Mouse (Mus musculus) lung, embryonic 15.5 days (tissue): ENCODE measurements around the gene Hjurp. TPM values are rescaled to one million over a fixed set of nuclear protein-coding genes. Genes with fewer than 3 reads are reported as not detected.
A peak's percentile ranks its signal among the peaks of the same experiment; 100 is the strongest.

Source experiments
- ATAC-seq: fragments of 200-750 bp; cut with Nextera tagmentation; 2 replicates; pipeline ENCODE4 v1.8.0; 2017; ENCODE audit warnings: moderate number of reproducible peaks, borderline replicate concordance; ENCODE audit not compliant: low FRiP score, low TSS enrichment; ENCODE audit errors: extremely low read depth
- H3K27ac ChIP-seq: fragments of 300-500 bp; sonication (generic); 2 replicates; pipeline ENCODE4 v1.5.1; 2015; ENCODE audit warnings: moderate library complexity, mild to moderate bottlenecking, inconsistent platforms
- H3K27me3 ChIP-seq: fragments of 300-500 bp; sonication (generic); 2 replicates; pipeline ENCODE4 v1.6.1; 2015; ENCODE audit warnings: inconsistent platforms
- H3K36me3 ChIP-seq: fragments of 300-500 bp; sonication (generic); 2 replicates; pipeline ENCODE4 v1.6.1; 2015; ENCODE audit warnings: inconsistent platforms
- H3K4me1 ChIP-seq: fragments of 300-500 bp; sonication (generic); 2 replicates; pipeline ENCODE4 v1.6.1; 2015; ENCODE audit warnings: inconsistent platforms
- H3K4me2 ChIP-seq: fragments of 300-500 bp; sonication (generic); 2 replicates; pipeline ENCODE4 v1.6.1; 2015; ENCODE audit warnings: inconsistent platforms, mild to moderate bottlenecking, moderate library complexity
- H3K4me3 ChIP-seq: fragments of 300-500 bp; sonication (generic); 2 replicates; pipeline ENCODE4 v1.5.1; 2015; ENCODE audit warnings: mild to moderate bottlenecking, inconsistent platforms
- H3K9ac ChIP-seq: fragments of 300-500 bp; sonication (generic); 2 replicates; pipeline ENCODE4 v1.6.1; 2015; ENCODE audit warnings: inconsistent platforms
- H3K9me3 ChIP-seq: fragments of 300-500 bp; sonication (generic); 2 replicates; pipeline ENCODE4 v1.6.1; 2016; ENCODE audit warnings: inconsistent platforms
- WGBS: fragments of 180-500 bp; shearing (Covaris S2); methylation state at CpG from one replicate; pipeline ENCODE4 v1.1.7; 2015; 5-methylcytosine and 5-hydroxymethylcytosine counted together
- polyA plus RNA-seq: library from polyadenylated mRNA; unstranded; fragments of >200 nt; fragmentation: Nextera tagmentation; extraction: Ambion mirVana; gene quantifications from 2 replicates; pipeline ENCODE4 v1.2.1, GENCODE M21; 2015

Hjurp gene
- polyA plus RNA-seq, 1 experiment from 2014 or later: 198 TPM

- H3K27ac ChIP-seq: no peak overlapping the region
- peaks cover 21% of the 10 kb centered on the region for H3K9me3 ChIP-seq
- H3K4me3 ChIP-seq: no peak overlapping the region
- no peak overlapping the region for H3K4me2 ChIP-seq
- 70% methylated on average over 4 of the region's 4 CpGs for WGBS
- H3K9ac ChIP-seq: no peak overlapping the region
- no peaks in the 10 kb centered on the region for H3K4me1 ChIP-seq
- H3K27me3 ChIP-seq: no peaks in the 10 kb centered on the region
- peak; percentile 10; the same call in 1 of the 2 replicates for ATAC-seq
- no peaks in the 10 kb centered on the region for H3K36me3 ChIP-seq
Observed at GRCm38 (mm10) chr1:88296171-88296920, 18.9 kb upstream of the Hjurp start.

- H3K9me3 ChIP-seq: peaks cover 17% of the 10 kb centered on the region; the same call in 1 of the 2 replicates
Observed at GRCm38 (mm10) chr1:88294650-88295049, 17.2 kb upstream of the Hjurp start.

GRCm38 (mm10) chr1:88292057-88292456 lies 14.6 kb upstream of the Hjurp start:
- no peak overlapping the region for H3K27ac ChIP-seq
- H3K27me3 ChIP-seq: no peaks in the 10 kb centered on the region
- ATAC-seq: no peak
- H3K4me2 ChIP-seq: no peak overlapping the region
- no peaks in the 10 kb centered on the region for H3K36me3 ChIP-seq
- 52% methylated on average over 2 of the region's 2 CpGs for WGBS
- H3K4me3 ChIP-seq: no peak overlapping the region
- peaks cover 12% of the 10 kb centered on the region; the same call in 1 of the 2 replicates for H3K9me3 ChIP-seq
- no peaks in the 10 kb centered on the region for H3K4me1 ChIP-seq
- no peak overlapping the region for H3K9ac ChIP-seq

More at GRCm38 (mm10) chr1:88294650-88295049, 17.2 kb upstream of the Hjurp start:
- ATAC-seq: no peak
- Histone ChIP-seq H3K4me2 (no peak overlapping the region), H3K4me1 (no peaks in the 10 kb centered on the region), H3K4me3 (no peak overlapping the region), H3K27ac (no peak overlapping the region), H3K27me3 (no peaks in the 10 kb centered on the region), H3K9ac (no peak overlapping the region), H3K36me3 (no peaks in the 10 kb centered on the region)
- 18% methylated on average over 1 of the region's 1 CpGs for WGBS

GRCm38 (mm10) chr1:88291409-88292005 lies 14.1 kb upstream of the Hjurp start:
- H3K4me3 ChIP-seq: no peak overlapping the region
- H3K4me1 ChIP-seq: no peaks in the 10 kb centered on the region
- H3K27ac ChIP-seq: no peak overlapping the region
- no peaks in the 10 kb centered on the region for H3K36me3 ChIP-seq
- no peaks in the 10 kb centered on the region for H3K27me3 ChIP-seq
- ATAC-seq: no peak
- no peak overlapping the region for H3K9ac ChIP-seq
- peaks cover 12% of the 10 kb centered on the region; the same call in 1 of the 2 replicates for H3K9me3 ChIP-seq
- H3K4me2 ChIP-seq: no peak overlapping the region
- 55% methylated on average over 3 of the region's 3 CpGs for WGBS

GRCm38 (mm10) chr1:88290511-88290910 lies 13.1 kb upstream of the Hjurp start:
- H3K4me2 ChIP-seq: no peak overlapping the region
- H3K27ac ChIP-seq: no peak overlapping the region
- H3K4me1 ChIP-seq: no peaks in the 10 kb centered on the region
- 58% methylated on average over 1 of the region's 1 CpGs for WGBS
- H3K27me3 ChIP-seq: no peaks in the 10 kb centered on the region
- H3K9me3 ChIP-seq: peaks cover 12% of the 10 kb centered on the region; the same call in 1 of the 2 replicates
- no peak overlapping the region for H3K4me3 ChIP-seq
- ATAC-seq: no peak
- no peak overlapping the region for H3K9ac ChIP-seq
- H3K36me3 ChIP-seq: no peaks in the 10 kb centered on the region

- Histone ChIP-seq H3K27me3 (no peaks in the 10 kb centered on the region), H3K4me3 (no peak overlapping the region), H3K4me2 (no peak overlapping the region), H3K27ac (no peak overlapping the region), H3K9ac (no peak overlapping the region), H3K9me3 (peaks cover 13% of the 10 kb centered on the region; the same call in 1 of the 2 replicates), H3K4me1 (no peaks in the 10 kb centered on the region), H3K36me3 (no peaks in the 10 kb centered on the region)
- ATAC-seq: no peak
- WGBS: 38% methylated on average over 4 of the region's 4 CpGs
Observed at GRCm38 (mm10) chr1:88289917-88290316, 12.5 kb upstream of the Hjurp start.

GRCm38 (mm10) chr1:88289152-88289551 lies 11.7 kb upstream of the Hjurp start:
- Histone ChIP-seq H3K9ac (no peak overlapping the region), H3K27me3 (no peaks in the 10 kb centered on the region), H3K27ac (no peak overlapping the region), H3K4me3 (no peak overlapping the region), H3K36me3 (no peaks in the 10 kb centered on the region), H3K9me3 (peaks cover 11% of the 10 kb centered on the region; the same call in 1 of the 2 replicates), H3K4me1 (no peaks in the 10 kb centered on the region), H3K4me2 (no peak overlapping the region)
- 35% methylated on average over 2 of the region's 2 CpGs for WGBS
- ATAC-seq: no peak

GRCm38 (mm10) chr1:88288789-88289127 lies 11.3 kb upstream of the Hjurp start:
- Histone ChIP-seq H3K9ac (no peak overlapping the region), H3K4me2 (no peak overlapping the region), H3K4me1 (no peaks in the 10 kb centered on the region), H3K4me3 (no peak overlapping the region), H3K27me3 (no peaks in the 10 kb centered on the region), H3K27ac (no peak overlapping the region), H3K36me3 (no peaks in the 10 kb centered on the region), H3K9me3 (peaks cover 14% of the 10 kb centered on the region; the same call in 1 of the 2 replicates)
- no peak for ATAC-seq
- 65% methylated on average over 3 of the region's 3 CpGs for WGBS

GRCm38 (mm10) chr1:88288056-88288788 lies 10.8 kb upstream of the Hjurp start:
- no peaks in the 10 kb centered on the region for H3K27me3 ChIP-seq
- no peak overlapping the region for H3K9ac ChIP-seq
- no peak overlapping the region for H3K4me2 ChIP-seq
- no peaks in the 10 kb centered on the region for H3K36me3 ChIP-seq
- peaks cover 19% of the 10 kb centered on the region; the same call in 1 of the 2 replicates for H3K9me3 ChIP-seq
- no peak for ATAC-seq
- no peak overlapping the region for H3K27ac ChIP-seq
- 35% methylated on average over 3 of the region's 3 CpGs for WGBS
- no peak overlapping the region for H3K4me3 ChIP-seq
- no peaks in the 10 kb centered on the region for H3K4me1 ChIP-seq

- H3K4me3 ChIP-seq: no peak overlapping the region
- no peaks in the 10 kb centered on the region for H3K27me3 ChIP-seq
- WGBS: 32% methylated on average over 5 of the region's 5 CpGs
- no peaks in the 10 kb centered on the region for H3K36me3 ChIP-seq
- peaks cover 19% of the 10 kb centered on the region; the same call in 1 of the 2 replicates for H3K9me3 ChIP-seq
- no peak overlapping the region for H3K27ac ChIP-seq
- H3K4me1 ChIP-seq: no peaks in the 10 kb centered on the region
- no peak for ATAC-seq
- H3K4me2 ChIP-seq: no peak overlapping the region
- H3K9ac ChIP-seq: no peak overlapping the region
Observed at GRCm38 (mm10) chr1:88287697-88287980, 10.2 kb upstream of the Hjurp start.

GRCm38 (mm10) chr1:88286887-88287696 lies 9.7 kb upstream of the Hjurp start:
- 71% methylated on average over 13 of the region's 13 CpGs for WGBS
- Histone ChIP-seq H3K27me3 (no peaks in the 10 kb centered on the region), H3K9me3 (peaks cover 19% of the 10 kb centered on the region; the same call in 1 of the 2 replicates), H3K4me1 (no peaks in the 10 kb centered on the region), H3K4me2 (no peak overlapping the region), H3K36me3 (no peaks in the 10 kb centered on the region), H3K27ac (no peak overlapping the region), H3K9ac (no peak overlapping the region), H3K4me3 (no peak overlapping the region)
- ATAC-seq: no peak
